Mouse (Mus musculus) neural tube, embryonic 11.5 days (tissue): ENCODE measurements around the gene Spred2. TPM values are rescaled to one million over a fixed set of nuclear protein-coding genes. Genes with fewer than 3 reads are reported as not detected.
A peak's percentile ranks its signal among the peaks of the same experiment; 100 is the strongest.

ENCODE experiments used
- ATAC-seq: fragments of 200-750 bp; cut with Nextera tagmentation; 2 replicates; pipeline ENCODE4 v1.8.0; 2017; ENCODE audit warnings: moderate number of reproducible peaks, mild to moderate bottlenecking, moderate TSS enrichment, moderate library complexity; ENCODE audit not compliant: insufficient read depth, low FRiP score, low TSS enrichment
- DNase-seq: peaks from one replicate; pipeline ENCODE4 v3.0.0-alpha.2; 2015; ENCODE audit warnings: low spot score
- H3K27ac ChIP-seq: fragments of 300-500 bp; sonication (generic); 2 replicates; pipeline ENCODE4 v1.5.1; 2014; ENCODE audit warnings: low read depth, mild to moderate bottlenecking, low read length
- H3K27me3 ChIP-seq: fragments of 300-500 bp; sonication (generic); 2 replicates; pipeline ENCODE4 v1.6.1; 2014; ENCODE audit warnings: mild to moderate bottlenecking, low read length, mixed read lengths; ENCODE audit not compliant: control insufficient read depth, insufficient read depth
- H3K36me3 ChIP-seq: fragments of 300-500 bp; sonication (generic); 2 replicates; pipeline ENCODE4 v1.6.1; 2014; ENCODE audit warnings: mild to moderate bottlenecking, low read length, moderate library complexity, mixed read lengths; ENCODE audit not compliant: control insufficient read depth, insufficient read depth
- H3K4me1 ChIP-seq: fragments of 300-500 bp; sonication (generic); 2 replicates; pipeline ENCODE4 v1.6.1; 2014; ENCODE audit warnings: low read length, mixed read lengths; ENCODE audit not compliant: control insufficient read depth, insufficient read depth
- H3K4me2 ChIP-seq: fragments of 300-500 bp; sonication (generic); 2 replicates; pipeline ENCODE4 v1.6.1; 2014; ENCODE audit warnings: low read depth, mild to moderate bottlenecking, moderate library complexity
- H3K4me3 ChIP-seq: fragments of 300-500 bp; sonication (generic); 2 replicates; pipeline ENCODE4 v1.5.1; 2014; ENCODE audit warnings: low read depth, low read length
- H3K9ac ChIP-seq: fragments of 300-500 bp; sonication (generic); 2 replicates; pipeline ENCODE4 v1.6.1; 2014; ENCODE audit warnings: mild to moderate bottlenecking, low read length
- H3K9me3 ChIP-seq: fragments of 300-500 bp; sonication (generic); 2 replicates; pipeline ENCODE4 v1.6.1; 2016; ENCODE audit warnings: low read length; ENCODE audit not compliant: control insufficient read depth
- WGBS: fragments of 180-500 bp; shearing (Covaris S2); extraction: QIAGEN DNeasy Blood & Tissue Kit; methylation state at CpG from one replicate; pipeline ENCODE4 v1.1.7; 2014; 5-methylcytosine and 5-hydroxymethylcytosine counted together
- polyA plus RNA-seq: library from polyadenylated mRNA; unstranded; fragments of >200 nt; fragmentation: Nextera tagmentation; extraction: Ambion mirVana; gene quantifications from 2 replicates; pipeline ENCODE4 v1.2.1, GENCODE M21; 2014

The Spred2 gene
- polyA plus RNA-seq, 1 experiment from 2014 or later = 6.2 TPM

DNA sequence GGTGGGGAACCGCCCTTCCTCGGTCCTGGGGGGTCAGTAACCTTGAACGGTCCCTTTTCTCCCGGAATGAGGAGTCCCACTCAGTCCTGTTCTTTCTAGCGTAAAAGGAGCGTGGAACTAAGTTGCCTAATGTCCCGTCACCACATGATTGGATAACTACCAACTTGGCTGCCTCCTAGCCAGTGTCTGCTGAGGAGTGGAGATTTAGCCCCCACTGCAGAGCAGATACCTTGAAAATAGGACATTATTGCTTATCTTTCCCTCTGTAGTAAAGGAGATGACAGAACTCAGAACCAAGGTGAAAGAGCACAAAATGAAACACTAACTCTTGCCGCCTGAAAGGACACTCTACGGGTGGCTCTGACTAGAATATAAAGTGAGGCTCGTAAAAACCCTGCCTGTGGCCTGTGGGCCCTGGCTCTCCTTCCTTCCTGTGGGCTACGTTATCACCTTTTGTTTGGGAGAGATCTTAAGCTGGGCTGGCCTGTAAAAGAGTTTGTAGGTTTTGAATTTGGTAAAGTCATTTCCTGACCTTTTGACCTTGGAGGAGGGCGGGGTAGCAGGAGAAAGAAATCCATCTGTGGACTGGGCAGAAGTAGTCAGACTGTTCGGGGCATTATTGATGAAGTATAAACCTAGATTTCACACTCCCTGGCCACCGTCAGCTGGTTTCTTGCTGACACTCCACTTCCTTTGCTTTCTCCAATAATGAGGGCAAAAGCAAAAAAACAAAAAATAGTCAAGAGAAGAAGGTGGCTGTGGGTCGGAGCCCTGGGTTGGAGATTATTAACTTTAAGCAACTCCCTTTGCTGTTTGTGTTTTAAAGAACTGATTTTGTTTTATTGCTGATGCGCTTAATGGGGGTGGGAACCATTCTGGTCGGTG lies 62.9 kb downstream of the Spred2 start:
- peak overlapping the region; percentile 12 for H3K4me2 ChIP-seq

DNA sequence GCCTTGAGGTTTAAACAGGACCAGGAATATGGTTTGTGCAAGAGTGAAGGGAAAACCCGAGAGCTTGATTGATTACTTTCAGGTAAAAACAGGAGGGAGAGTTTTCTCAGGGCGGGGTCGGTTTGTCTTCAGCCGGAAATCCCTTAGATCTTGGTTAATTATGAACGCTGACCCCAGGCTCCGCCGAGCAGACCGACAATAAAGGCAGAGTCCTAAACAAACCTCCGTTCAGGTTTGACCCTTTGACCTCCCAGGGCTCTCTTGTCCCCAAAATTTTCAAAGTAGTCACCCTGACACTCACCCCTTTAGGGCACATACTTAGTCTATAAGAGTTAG lies 63.5 kb downstream of the Spred2 start:
- 0 out of 2 replicates have a peak overlapping the region, but pooled peaks have one; percentile 10 for H3K27ac ChIP-seq
- H3K27me3 ChIP-seq = no peaks in the 10 kb centered on the region
- no peak overlapping the region for H3K4me2 ChIP-seq
- no peak overlapping the region for H3K9ac ChIP-seq
- no peaks in the 10 kb centered on the region; the same call in 1 of the 2 replicates for H3K36me3 ChIP-seq
- H3K9me3 ChIP-seq = no peaks in the 10 kb centered on the region
- DNase-seq (no peak), ATAC-seq (no peak)
- H3K4me1 ChIP-seq = peaks cover 29% of the 10 kb centered on the region
- no peak overlapping the region for H3K4me3 ChIP-seq
- 1% methylated on average over 9 of the region's 9 CpGs for WGBS

More for the DNA sequence above, 62.9 kb downstream of the Spred2 start:
- H3K27me3 ChIP-seq = no peaks in the 10 kb centered on the region
- H3K36me3 ChIP-seq = no peaks in the 10 kb centered on the region; the same call in 1 of the 2 replicates
- H3K9me3 ChIP-seq = no peaks in the 10 kb centered on the region
- WGBS = 5% methylated on average over 17 of the region's 17 CpGs
- DNase-seq (peak; percentile 28), ATAC-seq (peak; percentile 40; the same call in 1 of the 2 replicates)
- H3K4me1 ChIP-seq = peaks cover 29% of the 10 kb centered on the region
- peak overlapping the region; percentile 55 for H3K27ac ChIP-seq
- H3K9ac ChIP-seq = no peak overlapping the region
- no peak overlapping the region for H3K4me3 ChIP-seq

DNA sequence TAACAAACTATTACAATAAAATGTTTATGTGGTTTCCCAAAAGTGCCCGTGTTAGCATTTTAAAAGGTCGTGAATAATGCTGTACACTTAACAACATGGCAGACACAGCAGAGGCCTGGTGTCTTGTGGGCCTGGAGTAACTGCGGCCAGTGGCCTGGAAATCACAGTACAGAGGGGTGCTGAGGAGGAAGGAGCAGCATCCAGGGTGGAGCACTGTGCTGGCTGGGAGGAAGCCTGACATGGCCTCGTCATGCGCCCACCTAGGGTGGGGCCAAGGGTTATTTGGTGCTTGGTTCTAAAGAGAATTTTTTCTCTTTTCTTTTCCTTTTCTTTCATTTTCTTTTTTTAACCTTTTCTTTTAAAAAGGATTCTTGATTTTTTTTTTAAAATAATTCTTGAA lies 64.0 kb downstream of the Spred2 start:
- Histone ChIP-seq H3K9me3 (no peaks in the 10 kb centered on the region), H3K9ac (no peak overlapping the region), H3K4me2 (no peak overlapping the region), H3K27me3 (no peaks in the 10 kb centered on the region), H3K27ac (no peak overlapping the region), H3K4me3 (no peak overlapping the region), H3K4me1 (peaks cover 29% of the 10 kb centered on the region), H3K36me3 (no peaks in the 10 kb centered on the region; the same call in 1 of the 2 replicates)
- ATAC-seq (no peak), DNase-seq (no peak)
- WGBS = 28% methylated on average over 5 of the region's 5 CpGs

DNA sequence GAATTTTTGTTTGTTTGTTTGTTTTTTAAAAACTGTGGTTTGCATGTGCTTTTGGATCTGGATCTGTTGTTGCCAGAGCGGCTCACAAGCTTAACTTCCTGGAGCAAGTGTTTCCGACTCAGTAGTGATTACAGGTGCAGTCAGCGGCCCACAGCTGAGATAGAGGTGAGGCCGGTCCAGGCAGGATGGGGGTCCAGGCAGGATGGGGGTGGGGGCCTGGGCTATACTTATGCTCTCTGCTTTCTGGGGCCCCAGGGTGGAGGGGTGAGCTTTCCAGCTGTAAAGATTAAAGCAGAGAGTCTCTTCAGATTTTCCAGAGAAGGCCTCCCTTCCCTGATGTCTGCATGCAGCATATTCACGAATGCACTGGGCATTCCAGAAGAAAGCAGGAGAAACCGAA lies 64.5 kb downstream of the Spred2 start:
- Histone ChIP-seq H3K36me3 (no peaks in the 10 kb centered on the region; the same call in 1 of the 2 replicates), H3K9ac (no peak overlapping the region), H3K27ac (no peak overlapping the region), H3K9me3 (no peaks in the 10 kb centered on the region), H3K4me1 (peaks cover 29% of the 10 kb centered on the region), H3K4me2 (no peak overlapping the region), H3K27me3 (no peaks in the 10 kb centered on the region), H3K4me3 (no peak overlapping the region)
- no peak for ATAC-seq
- 58% methylated on average over 6 of the region's 6 CpGs for WGBS
- no peak for DNase-seq

DNA sequence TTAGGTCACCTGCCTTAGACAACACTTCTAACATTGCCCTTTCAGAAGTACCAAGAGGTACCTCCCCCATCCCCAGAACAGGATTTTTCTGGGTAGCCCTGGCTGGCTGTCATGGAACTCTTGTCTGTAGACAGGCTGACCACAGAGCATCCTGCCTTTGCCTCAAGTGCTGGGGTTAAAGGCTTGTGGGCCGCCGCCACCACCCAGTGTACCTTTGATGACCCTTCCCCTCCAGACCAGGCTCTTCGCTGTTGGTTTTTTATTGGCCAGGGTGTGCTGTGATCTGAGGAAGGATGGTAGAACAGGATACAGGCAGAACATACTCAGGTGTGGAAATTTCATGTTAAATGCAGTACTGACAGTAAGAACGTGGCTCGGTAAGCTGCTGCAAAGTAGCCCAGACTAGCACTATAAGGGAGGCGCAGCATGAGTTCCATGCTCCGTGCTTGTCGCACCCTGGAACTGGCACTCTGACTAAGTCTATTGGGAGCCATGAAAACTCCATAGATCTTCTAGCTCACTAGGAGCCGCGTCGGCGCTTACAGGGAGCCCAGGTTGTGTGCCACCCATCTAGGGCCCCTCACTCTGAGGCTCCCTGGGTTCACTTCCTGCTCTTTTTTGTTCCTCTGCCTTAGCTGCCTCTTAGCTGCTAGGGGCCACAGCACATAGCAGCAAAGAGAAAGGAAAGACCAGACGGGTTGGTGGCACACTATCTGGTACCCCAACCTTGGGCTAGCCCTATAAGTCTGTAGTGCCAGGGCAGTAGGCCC lies 65.2 kb downstream of the Spred2 start:
- 85% methylated on average over 13 of the region's 13 CpGs for WGBS
- H3K4me2 ChIP-seq = no peak overlapping the region

DNA sequence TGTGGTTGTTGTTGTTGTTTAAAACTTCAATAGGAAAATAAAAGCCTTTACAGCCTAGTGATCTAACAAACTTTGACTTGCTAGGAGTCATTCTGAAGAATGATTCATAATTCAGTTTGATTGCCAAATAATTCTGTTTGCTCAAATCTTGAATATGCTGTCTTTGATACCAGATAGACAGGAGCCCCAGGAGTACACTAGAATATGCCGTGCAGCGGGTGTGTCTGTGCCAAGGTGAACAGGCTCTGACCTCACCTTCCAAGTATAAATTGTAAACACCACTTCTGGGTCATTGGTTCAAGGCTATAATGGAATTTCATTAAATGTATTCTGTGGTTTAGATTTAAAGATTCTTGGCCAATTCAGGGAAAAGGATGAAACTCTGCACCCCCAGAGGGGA lies 66.6 kb downstream of the Spred2 start:
- H3K27ac ChIP-seq = no peak overlapping the region
- H3K4me3 ChIP-seq = no peak overlapping the region
- H3K27me3 ChIP-seq = no peaks in the 10 kb centered on the region
- H3K36me3 ChIP-seq = no peaks in the 10 kb centered on the region; the same call in 1 of the 2 replicates
- peaks cover 20% of the 10 kb centered on the region for H3K4me1 ChIP-seq
- 76% methylated on average over 2 of the region's 2 CpGs for WGBS
- ATAC-seq (no peak), DNase-seq (no peak)
- no peaks in the 10 kb centered on the region for H3K9me3 ChIP-seq
- no peak overlapping the region for H3K9ac ChIP-seq
- no peak overlapping the region for H3K4me2 ChIP-seq

More for the DNA sequence above, 65.2 kb downstream of the Spred2 start:
- Histone ChIP-seq H3K36me3 (no peaks in the 10 kb centered on the region; the same call in 1 of the 2 replicates), H3K4me3 (no peak overlapping the region), H3K27me3 (no peaks in the 10 kb centered on the region), H3K4me1 (peaks cover 26% of the 10 kb centered on the region), H3K9ac (no peak overlapping the region), H3K27ac (no peak overlapping the region), H3K9me3 (no peaks in the 10 kb centered on the region)
- no peak for ATAC-seq
- DNase-seq = no peak

DNA sequence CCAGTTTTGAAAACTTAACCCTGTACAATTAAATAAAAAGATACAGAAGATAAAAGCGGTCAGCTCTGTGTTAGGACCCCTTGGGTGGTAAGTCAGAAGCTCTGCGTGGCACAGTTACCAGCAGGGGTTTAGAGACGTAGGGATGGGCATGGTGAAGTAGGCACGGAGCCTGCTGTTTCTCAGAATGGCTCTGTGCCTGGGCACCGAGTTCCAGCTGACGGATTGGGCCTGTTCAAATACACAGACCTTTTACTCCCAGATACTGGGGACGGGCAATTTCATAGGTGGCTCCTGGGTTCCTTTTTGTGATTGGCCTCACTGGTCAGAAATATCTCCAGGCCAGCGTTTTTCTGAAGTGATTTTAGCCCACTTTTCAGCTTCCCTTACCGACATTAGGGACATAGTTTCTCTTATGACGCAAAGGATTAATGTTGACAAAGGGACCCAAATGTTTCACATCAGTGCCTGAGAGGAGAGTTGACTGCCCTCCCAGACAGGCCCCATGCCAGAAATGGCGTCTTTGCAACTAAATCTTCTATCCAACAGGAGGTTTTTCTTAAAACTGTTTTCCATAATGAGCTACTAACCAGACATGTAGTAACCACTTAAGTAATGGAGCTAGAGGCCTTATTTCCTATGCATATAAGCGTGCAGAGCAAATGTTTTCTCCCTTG lies 67.3 kb downstream of the Spred2 start:
- no peak for DNase-seq
- no peaks in the 10 kb centered on the region for H3K27me3 ChIP-seq
- ATAC-seq = no peak
- no peaks in the 10 kb centered on the region for H3K9me3 ChIP-seq
- peaks cover 20% of the 10 kb centered on the region for H3K4me1 ChIP-seq
- no peak overlapping the region for H3K9ac ChIP-seq
- H3K4me3 ChIP-seq = no peak overlapping the region
- no peaks in the 10 kb centered on the region; the same call in 1 of the 2 replicates for H3K36me3 ChIP-seq
- H3K27ac ChIP-seq = no peak overlapping the region
- 64% methylated on average over 12 of the region's 12 CpGs for WGBS
- H3K4me2 ChIP-seq = no peak overlapping the region
